Mouse (Mus musculus): ENCODE data around the gene Tigit.
A peak's percentile ranks its signal among the peaks of the same experiment; 100 is the strongest.

Gene Tigit

GRCm38 (mm10) chr16:43668294-43668693 is 4.3 kb upstream of the Tigit start:
- DNase-seq (ENCODE audit: low read depth, low spot score), result no peak

DNA sequence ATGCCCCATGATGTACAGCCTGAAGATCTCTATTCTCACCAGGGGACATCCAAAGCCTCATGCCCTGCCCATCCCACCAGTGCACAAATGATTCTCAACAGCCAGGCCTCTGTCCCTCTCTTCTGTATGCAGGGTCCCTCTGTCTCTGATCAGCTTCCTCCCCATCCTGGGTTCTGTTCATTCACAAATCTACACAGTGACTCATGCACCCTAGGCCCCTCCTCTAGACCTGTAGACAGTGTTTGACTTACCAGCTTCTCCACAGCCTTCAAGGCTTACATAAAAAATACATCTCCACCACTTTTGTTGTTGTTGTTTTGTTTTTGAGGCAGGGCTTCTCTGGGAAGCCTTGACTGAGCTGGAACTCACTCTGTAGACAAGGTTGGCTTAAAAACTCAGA is 915 bp upstream of the Tigit start:
- no peak for DNase-seq (ENCODE audit: low read depth, low spot score)

DNA sequence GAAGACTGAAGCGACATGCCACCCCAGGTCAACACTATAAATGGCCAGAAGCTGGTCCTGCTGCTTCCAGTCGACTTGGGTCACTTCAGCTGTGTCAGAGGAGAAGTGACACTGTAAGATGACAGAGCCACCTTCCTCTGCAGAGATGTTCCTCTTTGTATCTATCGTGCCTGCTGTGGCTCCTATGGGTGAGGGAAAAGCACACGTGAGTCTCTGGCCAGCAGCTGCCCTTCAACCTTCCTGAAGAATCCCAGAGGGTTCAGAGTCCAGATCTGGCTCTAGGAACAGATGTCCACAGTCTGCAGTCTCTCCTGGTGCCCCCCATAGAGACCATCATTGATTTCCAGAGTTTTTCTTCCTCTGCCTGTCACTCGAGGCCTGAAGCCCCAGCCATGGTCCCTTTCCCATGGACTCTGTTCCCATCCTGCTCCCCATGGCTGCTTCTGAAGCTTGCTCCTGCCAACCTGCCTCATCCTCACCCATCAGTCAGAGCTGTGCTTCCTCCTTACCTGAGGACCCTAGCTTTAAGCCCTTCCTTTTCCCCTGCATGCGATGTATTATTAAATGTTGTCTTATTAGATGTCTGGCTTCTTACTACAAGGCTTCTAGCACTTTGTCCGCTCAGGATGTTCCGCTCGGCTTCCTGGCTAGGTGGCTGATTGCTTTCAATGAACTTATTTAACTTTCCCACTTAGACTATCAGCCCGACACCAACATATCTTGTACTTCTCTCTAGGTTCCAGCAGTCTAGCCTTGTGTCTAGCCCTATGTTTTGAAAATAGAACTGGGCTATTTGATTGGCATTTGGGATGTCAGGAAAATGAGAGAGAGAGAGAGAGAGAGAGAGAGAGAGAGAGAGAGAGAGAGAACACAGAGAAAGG is 1.6 kb downstream of the Tigit start:
- no peak for DNase-seq (ENCODE audit: low read depth, low spot score)

DNA sequence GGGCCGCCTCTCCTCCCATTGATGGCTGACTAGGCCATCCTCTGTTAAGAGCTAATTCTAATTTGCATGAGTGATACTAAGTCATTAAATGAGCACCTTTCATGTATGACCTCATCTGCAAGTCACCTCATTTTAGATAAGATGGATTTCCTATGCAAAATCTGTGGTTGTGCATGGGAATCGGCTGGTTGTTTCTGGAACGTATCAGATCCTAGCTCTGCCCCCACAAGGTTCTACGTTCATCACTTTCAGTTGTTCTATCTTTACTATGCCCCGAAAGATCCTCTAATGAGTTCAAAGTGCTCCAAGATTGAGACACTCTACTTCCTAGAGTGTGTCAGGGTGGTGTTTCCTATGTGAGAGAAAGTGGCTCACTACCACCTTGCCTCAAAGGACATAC is 2.4 kb downstream of the Tigit start:
- DNase-seq (ENCODE audit: low read depth, low spot score), result no peak

DNA sequence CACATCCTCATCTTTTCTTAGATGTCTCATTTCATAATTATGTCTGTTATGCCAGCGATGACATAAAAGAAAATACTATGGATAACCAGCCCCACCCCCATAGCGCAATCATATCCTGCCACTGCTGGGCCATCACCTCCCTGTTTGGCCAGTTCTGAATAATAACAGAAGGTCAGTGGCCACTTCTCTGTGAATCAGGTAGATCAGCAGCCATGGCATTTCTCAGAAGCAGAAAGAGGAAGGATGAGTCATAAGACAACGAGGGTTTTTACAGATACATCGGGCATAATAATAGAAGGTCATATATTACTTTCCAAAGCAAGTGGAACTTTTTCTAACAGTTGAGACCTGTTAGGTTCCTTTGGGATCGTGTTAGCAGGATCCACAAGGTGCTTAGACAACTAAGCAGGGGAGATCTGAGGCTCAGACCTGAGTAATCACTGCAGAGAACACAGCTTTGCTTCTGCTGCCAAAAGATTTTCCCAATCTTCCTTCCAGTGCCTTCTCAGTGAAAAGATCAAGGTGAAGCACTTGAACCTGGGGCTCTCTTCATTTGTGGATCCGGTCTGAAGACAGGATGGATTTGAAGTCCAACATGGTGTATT is 8.7 kb downstream of the Tigit start:
- DNase-seq (ENCODE audit: low read depth, low spot score), result no peak

- no peak for DNase-seq (ENCODE audit: low read depth, low spot score)
Observed at GRCm38 (mm10) chr16:43654269-43654668, 9.7 kb downstream of the Tigit start.

GRCm38 (mm10) chr16:43653288-43653687 is 10.7 kb downstream of the Tigit start:
- DNase-seq (ENCODE audit: low read depth, low spot score), result no peak

DNA sequence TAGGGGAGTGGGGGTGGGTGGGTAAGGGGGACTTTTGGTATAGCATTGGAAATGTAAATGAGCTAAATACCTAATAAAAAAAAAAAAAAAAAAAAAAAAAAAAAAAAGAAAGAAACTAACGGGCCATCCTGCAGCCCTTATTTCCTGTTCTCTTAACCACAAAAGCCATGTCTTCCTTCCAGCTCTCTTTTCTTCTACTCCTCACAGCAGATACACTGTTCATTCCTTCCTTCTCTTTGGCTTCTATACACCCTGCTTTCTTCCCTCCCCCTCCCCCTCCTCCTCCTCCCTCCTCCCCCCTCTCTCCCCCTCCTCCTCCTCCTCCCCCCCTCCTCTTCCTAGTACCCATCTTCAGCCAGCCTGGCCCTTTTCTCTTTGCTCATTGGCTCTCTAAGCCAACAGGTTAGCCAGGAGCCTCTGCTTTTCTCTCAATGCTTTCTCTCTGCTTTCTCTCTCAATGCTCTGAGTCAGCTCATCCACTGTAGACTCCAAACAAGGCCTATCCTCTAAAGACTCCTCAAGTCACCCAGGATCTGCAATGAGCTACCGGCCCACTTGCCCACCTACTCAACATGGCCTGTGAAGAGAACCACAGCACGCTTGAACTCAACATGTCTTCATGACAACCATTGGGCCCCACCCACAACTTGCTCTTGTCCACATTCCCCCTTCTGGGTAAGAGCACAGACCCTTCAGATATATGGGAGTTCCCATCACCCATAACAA is 13.4 kb downstream of the Tigit start:
- no peak for DNase-seq (ENCODE audit: low read depth, low spot score)

GRCm38 (mm10) chr16:43647641-43648040 is 16.3 kb downstream of the Tigit start:
- DNase-seq (ENCODE audit: low read depth, low spot score), result no peak

DNA sequence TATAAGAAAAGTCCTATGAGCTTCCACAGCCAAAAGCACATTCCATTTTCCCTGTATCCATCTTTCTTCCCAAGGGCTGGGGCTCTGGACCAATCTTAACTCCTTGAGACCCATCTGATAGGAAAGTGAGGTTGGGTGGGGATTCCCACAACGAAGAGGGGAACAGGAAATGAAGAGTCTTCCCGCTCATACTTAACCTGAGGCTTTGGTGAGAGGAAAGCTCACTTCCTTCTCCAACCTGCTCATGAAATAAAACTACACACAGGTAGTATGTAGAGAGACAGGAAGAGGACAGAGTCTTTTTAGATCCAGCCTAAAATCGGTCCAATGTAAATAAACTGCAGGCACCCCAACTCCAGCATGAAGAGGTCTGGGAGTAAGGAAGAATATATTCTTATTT is 17.0 kb downstream of the Tigit start:
- no peak for DNase-seq (ENCODE audit: low read depth, low spot score)

- no peak for DNase-seq (ENCODE audit: low read depth, low spot score)
Observed at GRCm38 (mm10) chr16:43645879-43646278, 18.1 kb downstream of the Tigit start.

- no peak for DNase-seq (ENCODE audit: low read depth, low spot score)
Observed at GRCm38 (mm10) chr16:43641230-43641629, 22.7 kb downstream of the Tigit start.

DNA sequence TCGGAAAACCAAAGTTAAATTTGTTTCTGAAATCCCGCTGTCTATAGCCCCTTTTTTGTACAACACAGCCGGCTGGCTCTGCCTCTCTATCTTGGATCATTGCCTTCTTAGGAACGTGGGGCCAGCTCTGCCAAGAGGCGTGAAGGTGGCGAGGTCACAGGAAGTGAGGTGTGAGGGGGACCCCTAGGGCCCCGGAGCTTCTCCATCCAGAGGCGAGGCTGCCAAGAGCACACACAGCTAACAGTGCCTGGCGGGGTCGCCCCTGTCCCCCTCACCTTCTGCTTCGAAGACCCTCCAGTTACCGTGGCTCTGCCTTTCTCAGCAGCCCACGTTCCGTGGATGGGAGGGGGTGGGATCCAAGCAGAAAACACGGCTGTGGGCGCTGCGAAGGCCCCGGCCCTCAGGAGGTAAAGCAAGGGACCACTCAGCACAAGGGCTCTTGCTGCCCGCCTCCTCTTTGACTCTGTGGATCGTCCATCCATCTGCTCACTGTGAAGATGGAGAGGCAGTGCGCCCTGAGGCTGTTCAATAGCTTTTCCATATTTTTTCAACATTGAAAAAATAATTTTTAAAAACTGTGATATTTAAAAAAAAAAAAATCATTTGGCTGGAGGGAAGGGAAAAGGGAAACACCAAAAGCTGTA is 25.4 kb downstream of the Tigit start:
- no peak for DNase-seq (ENCODE audit: low read depth, low spot score)

DNA sequence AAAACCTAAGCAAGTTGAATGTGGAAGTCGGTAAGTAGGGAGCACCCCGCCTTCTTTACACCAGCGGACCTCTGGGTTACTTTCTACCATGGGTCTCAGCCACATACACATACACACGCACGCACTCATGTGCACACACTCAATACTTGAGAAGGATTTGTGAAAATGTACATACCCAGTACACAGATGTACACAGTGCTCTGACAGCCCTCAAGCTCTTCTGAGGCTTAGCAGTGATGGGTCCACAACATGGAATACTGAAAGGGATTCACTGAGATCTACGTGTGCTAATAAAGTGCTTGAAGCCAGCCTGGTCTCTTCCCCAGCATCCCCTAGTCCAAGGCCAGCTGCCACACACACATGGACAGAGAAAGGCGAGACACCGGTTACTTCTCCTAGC is 26.7 kb downstream of the Tigit start:
- DNase-seq (ENCODE audit: low read depth, low spot score), result no peak

DNA sequence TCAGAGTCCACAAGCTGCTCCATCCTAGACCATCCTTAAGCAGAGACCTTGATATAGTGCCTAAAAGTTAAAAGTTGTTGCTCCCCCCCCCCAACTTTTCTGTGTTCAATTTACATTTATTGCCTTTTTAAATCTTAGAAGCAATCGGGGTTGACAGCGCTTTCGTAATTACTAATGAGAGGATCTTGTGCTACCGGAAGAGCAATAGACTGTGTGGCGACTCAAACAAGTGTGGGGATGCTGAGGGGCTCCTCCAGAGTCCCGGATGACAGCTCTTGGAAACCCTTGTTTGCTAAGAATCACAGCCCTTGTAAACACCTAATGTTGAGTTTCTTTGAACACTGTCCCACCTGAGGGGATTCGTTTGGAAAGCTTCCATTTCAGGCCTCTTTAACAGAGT is 29.9 kb downstream of the Tigit start:
- DNase-seq (ENCODE audit: low read depth, low spot score), result no peak

GRCm38 (mm10) chr16:43631758-43632157 is 32.2 kb downstream of the Tigit start:
- no peak for DNase-seq (ENCODE audit: low read depth, low spot score)

DNA sequence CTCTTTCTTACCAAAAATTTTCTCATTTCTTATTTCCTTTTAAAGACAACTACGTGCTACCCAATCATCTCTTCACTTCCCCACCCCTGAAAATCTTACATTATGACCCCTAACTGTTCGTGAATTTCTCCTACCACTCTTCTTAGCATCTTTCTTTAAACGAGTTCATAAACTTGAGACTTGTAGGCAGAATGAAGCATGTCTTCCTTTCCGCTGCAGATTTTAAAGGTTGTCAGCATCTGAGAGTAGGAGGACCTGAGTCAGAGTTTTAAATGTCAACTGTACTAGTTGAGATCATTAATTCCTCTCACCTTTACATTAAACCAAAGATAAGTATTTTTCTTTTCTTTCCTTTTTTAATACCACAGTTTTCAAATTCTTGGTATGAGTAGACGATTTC is 35.3 kb downstream of the Tigit start:
- peak; percentile 49 for DNase-seq (ENCODE audit: low read depth, low spot score)

- peak; percentile 84 for DNase-seq (ENCODE audit: low read depth, low spot score)
Observed at GRCm38 (mm10) chr16:43625956-43626355, 38.0 kb downstream of the Tigit start.

DNA sequence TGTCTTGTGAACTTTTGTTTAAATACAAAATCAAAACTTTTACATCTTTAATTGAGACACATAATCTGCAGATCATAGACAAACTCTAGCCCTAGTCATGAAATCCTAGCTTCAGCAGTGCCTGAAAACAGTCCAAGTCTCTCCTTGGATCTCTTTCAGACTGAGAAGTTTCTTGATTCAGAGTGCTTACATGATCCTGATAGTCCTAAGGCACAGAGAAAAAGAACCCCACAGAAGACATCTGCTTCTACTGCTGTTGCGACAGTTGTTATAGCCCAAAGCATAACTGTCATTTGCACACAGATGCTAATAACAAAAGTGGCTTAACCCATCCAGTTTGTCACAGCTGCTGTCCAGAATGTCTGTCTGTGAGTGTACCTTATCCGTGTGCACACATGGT is 38.7 kb downstream of the Tigit start:
- no peak for DNase-seq (ENCODE audit: low read depth, low spot score)

- DNase-seq (ENCODE audit: low read depth, low spot score), result no peak
Observed at GRCm38 (mm10) chr16:43624876-43625275, 39.1 kb downstream of the Tigit start.

DNA sequence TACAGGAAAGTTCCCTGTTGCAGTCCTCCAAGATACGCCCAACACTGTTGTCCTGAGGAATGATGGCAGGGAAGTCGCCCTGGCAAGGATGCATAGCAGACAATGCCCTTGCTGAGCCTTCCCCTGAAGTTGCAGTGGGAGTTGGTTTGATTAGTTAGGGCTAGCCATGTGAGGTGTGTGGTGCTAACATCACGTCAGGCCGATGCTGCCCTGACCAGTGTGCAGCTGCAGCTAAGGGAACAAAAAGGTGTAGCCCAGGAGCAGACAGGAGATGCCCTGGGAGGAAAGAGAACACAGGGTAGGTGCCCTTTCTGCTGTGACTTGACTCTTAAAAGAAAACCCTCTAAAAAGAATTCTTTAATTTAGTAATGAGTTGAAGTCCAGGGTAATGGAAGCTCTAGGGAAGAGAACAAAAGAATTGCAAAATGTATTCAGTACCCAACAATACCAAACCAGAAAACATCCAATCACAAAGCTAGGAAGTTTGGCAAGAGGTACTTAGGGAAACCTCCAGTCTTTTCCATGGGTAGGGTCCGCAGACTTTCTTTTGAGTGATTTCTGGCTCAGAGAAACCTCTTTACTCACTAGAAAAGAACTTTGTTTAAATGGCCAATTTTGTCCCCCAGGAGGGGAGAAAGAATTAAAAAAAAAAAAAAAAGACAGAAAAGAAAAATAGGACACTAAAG is 40.5 kb downstream of the Tigit start:
- no peak for DNase-seq (ENCODE audit: low read depth, low spot score)

- no peak for DNase-seq (ENCODE audit: low read depth, low spot score)
Observed at GRCm38 (mm10) chr16:43620359-43620758, 43.6 kb downstream of the Tigit start.
